Mouse (Mus musculus) heart, postnatal 0 days (tissue): Measurements from ENCODE around the gene Slc16a4. TPM values are rescaled to one million over a fixed set of nuclear protein-coding genes. Genes with fewer than 3 reads are reported as not detected.

Source experiments
- ATAC-seq: fragments of 200-750 bp; cut with Nextera tagmentation; 2 replicates; pipeline ENCODE4 v1.8.0; 2017; ENCODE audit warnings: low read depth, moderate number of reproducible peaks, moderate library complexity; ENCODE audit not compliant: insufficient read depth
- DNase-seq: peaks from one replicate; pipeline ENCODE4 v3.0.0-alpha.2; 2016; ENCODE audit warnings: low spot score
- H3K27ac ChIP-seq: fragments of 300-500 bp; sonication (generic); 2 replicates; pipeline ENCODE4 v1.5.1; 2014; ENCODE audit warnings: low read depth, mild to moderate bottlenecking
- H3K27me3 ChIP-seq: fragments of 300-500 bp; sonication (generic); 2 replicates; pipeline ENCODE4 v1.6.1; 2014; ENCODE audit warnings: low read length, mixed read lengths; ENCODE audit not compliant: control insufficient read depth, insufficient read depth
- H3K36me3 ChIP-seq: fragments of 300-500 bp; sonication (generic); replicated peaks from 2 replicates; pipeline ENCODE4 v1.6.1; 2014; ENCODE audit warnings: low read length, mixed read lengths; ENCODE audit not compliant: control insufficient read depth, insufficient read depth
- H3K4me1 ChIP-seq: fragments of 300-500 bp; sonication (generic); 2 replicates; pipeline ENCODE4 v1.6.1; 2014; ENCODE audit warnings: antibody characterized with exemption; ENCODE audit not compliant: control insufficient read depth, insufficient read depth
- H3K4me2 ChIP-seq: fragments of 300-500 bp; sonication (generic); 2 replicates; pipeline ENCODE4 v1.6.1; 2014; ENCODE audit warnings: low read depth, mild to moderate bottlenecking, low read length, moderate library complexity
- H3K4me3 ChIP-seq: fragments of 300-500 bp; sonication (generic); 2 replicates; pipeline ENCODE4 v1.5.1; 2014; ENCODE audit warnings: low read depth, low read length
- H3K9ac ChIP-seq: fragments of 300-500 bp; sonication (generic); replicated peaks from 2 replicates; pipeline ENCODE4 v1.6.1; 2014; ENCODE audit warnings: low read depth, low read length, mixed read lengths
- H3K9me3 ChIP-seq: fragments of 300-500 bp; sonication (generic); replicated peaks from 2 replicates; pipeline ENCODE4 v1.6.1; 2016; ENCODE audit warnings: low read length; ENCODE audit not compliant: control insufficient read depth
- CTCF ChIP-seq: IDR thresholded peaks from 2 replicates; pipeline ENCODE4 v1.5.1; 2016; ENCODE audit warnings: antibody characterized with exemption, control low read depth, low read depth
- EP300 ChIP-seq: IDR thresholded peaks from 2 replicates; pipeline ENCODE4 v1.6.1; 2016; ENCODE audit warnings: antibody characterized with exemption, low read depth
- WGBS: fragments of 180-500 bp; shearing (Covaris S2); extraction: QIAGEN DNeasy Blood & Tissue Kit; methylation state at CpG from one replicate; pipeline ENCODE4 v1.1.7; 2014; 5-methylcytosine and 5-hydroxymethylcytosine counted together
- polyA plus RNA-seq: library from polyadenylated mRNA; unstranded; fragments of >200 nt; fragmentation: Nextera tagmentation; extraction: Ambion mirVana; gene quantifications from 2 replicates; pipeline ENCODE4 v1.2.1, GENCODE M21; 2015
- total RNA-seq: library from RNA; depleted of rRNA; stranded (reverse); fragments of >200 nt; gene quantifications from 2 replicates; pipeline ENCODE4 v1.2.3, GENCODE M21; 2014; ENCODE audit warnings: low replicate concordance

The Slc16a4 gene
- total and polyA plus RNA-seq, 2 experiments from 2014 or later = 0.90 to 2.1 TPM

GRCm38 (mm10) chr3:107275351-107275750 lies 15.7 kb upstream of the Slc16a4 start:
- Histone ChIP-seq H3K36me3 (no peaks in the 10 kb centered on the region), H3K9ac (no peak overlapping the region), H3K9me3 (no peaks in the 10 kb centered on the region), H3K4me1 (peaks cover 13% of the 10 kb centered on the region), H3K4me3 (no peak overlapping the region), H3K27me3 (no peaks in the 10 kb centered on the region), H3K27ac (no peak overlapping the region), H3K4me2 (no peak overlapping the region)
- WGBS = 41% methylated on average over 5 of the region's 5 CpGs
- TF ChIP-seq CTCF (no peak), EP300 (no peak)
- no peak for ATAC-seq
- no peak for DNase-seq

- Histone ChIP-seq H3K9me3 (no peaks in the 10 kb centered on the region), H3K27me3 (no peaks in the 10 kb centered on the region), H3K4me1 (peaks cover 14% of the 10 kb centered on the region), H3K4me3 (no peak overlapping the region), H3K9ac (no peak overlapping the region), H3K27ac (no peak overlapping the region), H3K36me3 (no peaks in the 10 kb centered on the region), H3K4me2 (no peak overlapping the region)
- DNase-seq (no peak), ATAC-seq (no peak)
- TF ChIP-seq CTCF (peak; percentile 29; the same call in 1 of the 2 replicates), EP300 (no peak)
- WGBS = 56% methylated on average over 4 of the region's 4 CpGs
Measured at GRCm38 (mm10) chr3:107275996-107276395, 15.0 kb upstream of the Slc16a4 start.

- peaks cover 3% of the 10 kb centered on the region; the same call in 1 of the 2 replicates for H3K36me3 ChIP-seq
- 78% methylated on average over 3 of the region's 3 CpGs for WGBS
- ATAC-seq (no peak), DNase-seq (no peak)
- H3K27me3 ChIP-seq = no peaks in the 10 kb centered on the region
- H3K9ac ChIP-seq = no peak overlapping the region
- H3K4me1 ChIP-seq = peaks cover 14% of the 10 kb centered on the region
- H3K9me3 ChIP-seq = no peaks in the 10 kb centered on the region
- H3K4me2 ChIP-seq = no peak overlapping the region
- no peak for TF ChIP-seq CTCF
- no peak for TF ChIP-seq EP300
- H3K4me3 ChIP-seq = no peak overlapping the region
- H3K27ac ChIP-seq = no peak overlapping the region
Measured at GRCm38 (mm10) chr3:107276626-107277025, 14.4 kb upstream of the Slc16a4 start.

- Histone ChIP-seq H3K4me3 (peak within 1 kb of the TSS; percentile 95), H3K4me1 (peaks cover 14% of the 10 kb centered on the region), H3K36me3 (peaks cover 17% of the 10 kb centered on the region), H3K9me3 (no peaks in the 10 kb centered on the region), H3K27ac (peak within 1 kb of the TSS; percentile 2; the same call in 1 of the 2 replicates), H3K9ac (peak within 1 kb of the TSS; percentile 90), H3K27me3 (no peaks in the 10 kb centered on the region), H3K4me2 (peak within 1 kb of the TSS; percentile 75)
- TF ChIP-seq CTCF (no peak), EP300 (0 out of 2 replicates have a peak, but pooled peaks have one; percentile 34)
- 2% methylated on average over 43 of the region's 43 CpGs for WGBS
- peak; percentile 80 for DNase-seq
- ATAC-seq = peak; percentile 77
Measured at GRCm38 (mm10) chr3:107278479-107279269, 12.4 kb upstream of the Slc16a4 start, which contains the start of gene Lamtor5. Lamtor5 (plus strand) TSS chr3:107278858.

- H3K27ac ChIP-seq = no peak overlapping the region
- DNase-seq (no peak), ATAC-seq (no peak)
- H3K9me3 ChIP-seq = no peaks in the 10 kb centered on the region
- H3K36me3 ChIP-seq = peaks cover 24% of the 10 kb centered on the region
- no peaks in the 10 kb centered on the region for H3K4me1 ChIP-seq
- 75% methylated on average over 2 of the region's 2 CpGs for WGBS
- H3K27me3 ChIP-seq = no peaks in the 10 kb centered on the region
- TF ChIP-seq CTCF (no peak), EP300 (no peak)
- H3K4me2 ChIP-seq = no peak overlapping the region
- no peak overlapping the region for H3K4me3 ChIP-seq
- H3K9ac ChIP-seq = no peak overlapping the region
Measured at GRCm38 (mm10) chr3:107286123-107286522, 4.9 kb upstream of the Slc16a4 start.
